Mouse (Mus musculus) cerebellum, adult 2 months (tissue): ENCODE data around the gene Olfm4. TPM values are rescaled to one million over a fixed set of nuclear protein-coding genes. Genes with fewer than 3 reads are reported as not detected.

Experiments used
- DNase-seq, 2 experiments: peaks; one replicate each; pipeline ENCODE4 v3.0.0; 2021
- H3K27ac ChIP-seq: fragments of 200-500 bp; 2 replicates; pipeline ENCODE4 v1.5.1; 2012; ENCODE audit warnings: low read length, control low read depth, inconsistent platforms; ENCODE audit not compliant: insufficient read depth
- H3K27me3 ChIP-seq: fragments of 200-500 bp; 2 replicates; pipeline ENCODE4 v1.6.1; 2012; ENCODE audit warnings: inconsistent platforms, mild to moderate bottlenecking, low read length, moderate library complexity; ENCODE audit not compliant: control insufficient read depth, insufficient read depth
- H3K4me1 ChIP-seq: fragments of 200-500 bp; 2 replicates; pipeline ENCODE4 v1.6.1; 2011; ENCODE audit warnings: low read length; ENCODE audit not compliant: control insufficient read depth, insufficient read depth
- H3K4me3 ChIP-seq: fragments of 200-500 bp; replicated peaks from 2 replicates; pipeline ENCODE3; 2011; ENCODE audit warnings: mild to moderate bottlenecking, low read depth, low read length, control low read depth; ENCODE audit not compliant: insufficient read depth
- CTCF ChIP-seq: fragments of 200-500 bp; IDR thresholded peaks from 2 replicates; pipeline ENCODE4 v1.5.1; 2011; ENCODE audit warnings: low read depth, mild to moderate bottlenecking, control low read depth, low read length, moderate library complexity, borderline replicate concordance; ENCODE audit not compliant: insufficient read depth
- POLR2A ChIP-seq: fragments of 200-500 bp; IDR thresholded peaks from 2 replicates; pipeline ENCODE4 v1.6.1; 2011; ENCODE audit warnings: low read length, control low read depth, borderline replicate concordance; ENCODE audit not compliant: insufficient read depth
- WGBS: fragments of 180-500 bp; shearing (Covaris S2); methylation state at CpG from one replicate; pipeline ENCODE4 v1.1.7; 2018; 5-methylcytosine and 5-hydroxymethylcytosine counted together
- polyA plus RNA-seq: library from polyadenylated mRNA; depleted of rRNA; stranded (reverse); fragments of >200 nt; gene quantifications from 2 replicates; pipeline ENCODE4 v1.2.3, GENCODE M21; 2012

The Olfm4 gene
- polyA plus RNA-seq, 1 experiment: 2.0 TPM

- Histone ChIP-seq H3K27me3 (no peaks in the 10 kb centered on the region; the same call in 1 of the 2 replicates), H3K27ac (no peak overlapping the region), H3K4me3 (no peak overlapping the region), H3K4me1 (no peaks in the 10 kb centered on the region; the same call in 1 of the 2 replicates)
- TF ChIP-seq POLR2A (no peak), CTCF (no peak)
- peak; percentile 12 to 34 for DNase-seq
- 18% methylated on average over 3 of the region's 3 CpGs for WGBS
Observed at GRCm38 (mm10) chr14:79970165-79970564, 13.7 kb upstream of the Olfm4 start.

DNA sequence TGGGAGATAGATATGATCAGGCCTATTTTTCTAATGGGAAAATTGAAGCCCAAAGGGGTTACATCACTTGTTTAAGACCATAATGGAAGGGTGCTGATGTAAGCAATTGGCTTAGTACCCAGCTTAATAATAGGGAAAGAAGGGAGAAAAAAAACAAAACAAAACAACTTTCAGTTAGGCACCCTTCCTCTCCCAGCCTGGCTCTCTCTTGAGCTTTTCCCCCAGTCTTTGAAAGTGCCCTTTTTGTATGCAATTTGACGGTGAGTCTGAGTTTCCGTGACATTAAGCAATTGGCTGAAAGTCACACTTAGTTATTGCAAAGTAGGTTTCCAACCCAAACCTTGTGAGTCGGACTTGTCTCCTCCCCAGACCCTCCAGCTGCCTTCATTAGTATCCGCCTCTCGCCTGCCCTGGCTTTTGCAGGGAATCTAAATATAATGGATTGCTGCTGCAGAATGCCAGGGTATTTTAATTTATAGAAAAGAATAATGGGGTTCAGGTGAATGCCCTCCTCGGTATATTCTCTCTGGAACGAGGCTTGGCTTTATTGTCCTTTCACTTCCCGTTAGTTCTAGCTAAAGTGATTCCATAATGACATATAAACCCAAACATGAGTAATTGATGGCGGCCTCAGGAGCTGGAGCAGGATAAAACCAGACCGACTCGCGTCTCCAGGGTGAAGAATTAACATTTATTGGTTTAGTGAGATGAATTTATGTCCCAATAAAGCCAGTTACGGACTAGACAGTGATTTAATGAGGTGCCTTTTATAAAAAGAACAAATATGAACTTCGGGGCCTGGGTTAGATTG lies 12.7 kb upstream of the Olfm4 start:
- Histone ChIP-seq H3K4me1 (no peaks in the 10 kb centered on the region; the same call in 1 of the 2 replicates), H3K4me3 (no peak overlapping the region), H3K27ac (no peak overlapping the region), H3K27me3 (no peaks in the 10 kb centered on the region; the same call in 1 of the 2 replicates)
- WGBS: 78% methylated on average over 14 of the region's 14 CpGs
- DNase-seq: no peak
- TF ChIP-seq POLR2A: no peak
- no peak for TF ChIP-seq CTCF

GRCm38 (mm10) chr14:79981437-79981836 lies 2.4 kb upstream of the Olfm4 start:
- 98% methylated on average over 4 of the region's 4 CpGs for WGBS
- Histone ChIP-seq H3K27me3 (no peaks in the 10 kb centered on the region; the same call in 1 of the 2 replicates), H3K27ac (no peak overlapping the region), H3K4me3 (no peak overlapping the region), H3K4me1 (peaks cover 3% of the 10 kb centered on the region; the same call in 1 of the 2 replicates)
- no peak for DNase-seq
- TF ChIP-seq CTCF: no peak
- no peak for TF ChIP-seq POLR2A

DNA sequence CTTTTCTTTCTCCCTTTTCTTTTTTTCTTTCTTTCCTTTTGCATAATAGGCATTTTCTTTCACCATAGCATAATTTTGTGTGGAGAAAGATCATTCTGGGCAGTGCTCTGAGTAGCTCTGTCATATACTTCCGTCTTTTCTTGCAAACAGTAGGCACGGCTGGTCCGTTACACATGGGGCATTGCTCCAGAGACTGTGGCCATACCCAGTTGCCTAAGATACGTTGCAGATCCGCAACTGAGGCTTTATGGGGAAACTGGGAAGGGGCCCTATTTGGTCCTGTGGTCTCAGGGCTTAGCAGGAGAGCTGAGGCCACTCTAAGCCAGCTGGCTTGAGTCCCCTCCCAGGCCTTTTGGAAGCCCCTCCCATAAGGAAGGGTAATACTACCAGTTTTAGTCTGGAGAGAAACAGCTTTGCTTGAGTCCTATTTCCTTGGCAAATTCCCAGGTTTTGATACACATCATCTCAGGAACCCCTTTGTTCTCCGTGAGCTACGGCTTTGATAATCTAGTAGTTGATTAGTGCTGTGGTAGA lies 1.3 kb downstream of the Olfm4 start:
- H3K27ac ChIP-seq: no peak overlapping the region
- no peak overlapping the region for H3K4me3 ChIP-seq
- TF ChIP-seq CTCF: no peak
- TF ChIP-seq POLR2A: no peak
- peaks cover 3% of the 10 kb centered on the region; the same call in 1 of the 2 replicates for H3K4me1 ChIP-seq
- no peak for DNase-seq
- WGBS: 45% methylated on average over 7 of the region's 7 CpGs
- no peaks in the 10 kb centered on the region; the same call in 1 of the 2 replicates for H3K27me3 ChIP-seq

DNA sequence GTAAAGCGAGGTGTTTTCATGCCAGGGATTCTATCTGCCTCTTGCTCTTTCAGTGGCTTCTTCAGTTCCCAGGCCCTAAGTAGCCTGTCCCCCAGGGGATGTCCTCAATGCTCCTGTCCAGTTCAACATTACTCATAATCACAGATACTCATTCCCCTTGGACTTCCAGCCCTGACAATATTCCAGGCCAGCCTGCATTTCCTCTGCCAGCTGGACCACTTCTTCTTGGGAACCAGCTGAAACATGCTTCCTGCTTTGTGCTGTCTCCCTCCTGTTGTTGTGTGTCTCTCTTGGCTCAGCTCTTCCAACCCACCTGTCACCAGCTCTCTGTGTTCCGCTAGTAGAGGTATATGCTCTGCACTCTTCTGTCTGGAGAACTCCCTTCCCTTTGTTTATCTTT lies 1.8 kb downstream of the Olfm4 start:
- TF ChIP-seq POLR2A: no peak
- no peak for TF ChIP-seq CTCF
- WGBS: 44% methylated on average over 2 of the region's 2 CpGs
- Histone ChIP-seq H3K27ac (no peak overlapping the region), H3K27me3 (no peaks in the 10 kb centered on the region; the same call in 1 of the 2 replicates), H3K4me1 (peaks cover 3% of the 10 kb centered on the region; the same call in 1 of the 2 replicates), H3K4me3 (no peak overlapping the region)
- no peak for DNase-seq

DNA sequence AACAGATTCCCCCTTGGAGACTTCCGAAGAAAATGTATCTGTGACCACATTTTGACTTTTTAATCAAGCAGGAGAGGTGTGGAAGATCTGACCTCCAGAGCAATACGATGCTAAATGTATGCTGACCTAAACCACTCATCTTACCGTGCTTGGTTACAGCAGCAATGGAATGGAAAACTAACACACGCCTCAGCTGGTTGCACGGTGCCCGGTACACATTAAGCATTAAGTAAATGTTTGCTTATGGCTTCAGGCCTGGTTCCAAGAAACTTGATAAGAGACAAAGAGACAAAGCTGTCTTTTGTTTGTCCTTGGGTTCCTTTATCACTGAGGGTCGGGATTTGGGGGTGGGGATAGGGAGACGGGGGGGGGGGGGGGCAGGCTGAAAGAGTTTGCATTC lies 3.0 kb downstream of the Olfm4 start:
- no peak for TF ChIP-seq CTCF
- TF ChIP-seq POLR2A: no peak
- DNase-seq: no peak
- H3K27ac ChIP-seq: no peak overlapping the region
- H3K4me3 ChIP-seq: no peak overlapping the region
- WGBS: 70% methylated on average over 8 of the region's 8 CpGs
- no peaks in the 10 kb centered on the region for H3K27me3 ChIP-seq
- peaks cover 3% of the 10 kb centered on the region; the same call in 1 of the 2 replicates for H3K4me1 ChIP-seq

- TF ChIP-seq POLR2A (no peak), CTCF (no peak)
- Histone ChIP-seq H3K27ac (no peak overlapping the region), H3K4me1 (peaks cover 3% of the 10 kb centered on the region; the same call in 1 of the 2 replicates), H3K27me3 (no peaks in the 10 kb centered on the region), H3K4me3 (no peak overlapping the region)
- DNase-seq: no peak
- WGBS: 75% methylated on average over 4 of the region's 4 CpGs
Observed at GRCm38 (mm10) chr14:79989785-79990184, 5.9 kb downstream of the Olfm4 start.

- peaks cover 3% of the 10 kb centered on the region; the same call in 1 of the 2 replicates for H3K4me1 ChIP-seq
- 57% methylated on average over 5 of the region's 5 CpGs for WGBS
- no peaks in the 10 kb centered on the region for H3K27me3 ChIP-seq
- no peak for DNase-seq
- TF ChIP-seq CTCF: no peak
- TF ChIP-seq POLR2A: no peak
- H3K27ac ChIP-seq: no peak overlapping the region
- H3K4me3 ChIP-seq: no peak overlapping the region
Observed at GRCm38 (mm10) chr14:79990547-79990946, 6.7 kb downstream of the Olfm4 start.
